Mouse (Mus musculus) heart, adult 2 months (tissue): Measurements from ENCODE around the gene Angptl1.

Experiments
- CTCF ChIP-seq: fragments of 200-600 bp; IDR thresholded peaks from 2 replicates; pipeline ENCODE4 v1.8.1; 2022; ENCODE audit warnings: antibody characterized with exemption, mild to moderate bottlenecking, moderate library complexity
- POLR2A ChIP-seq: fragments of 200-500 bp; IDR thresholded peaks from 2 replicates; pipeline ENCODE4 v1.6.1; 2011; ENCODE audit warnings: mild to moderate bottlenecking, low read depth, low read length, control low read depth; ENCODE audit not compliant: insufficient read depth

DNA sequence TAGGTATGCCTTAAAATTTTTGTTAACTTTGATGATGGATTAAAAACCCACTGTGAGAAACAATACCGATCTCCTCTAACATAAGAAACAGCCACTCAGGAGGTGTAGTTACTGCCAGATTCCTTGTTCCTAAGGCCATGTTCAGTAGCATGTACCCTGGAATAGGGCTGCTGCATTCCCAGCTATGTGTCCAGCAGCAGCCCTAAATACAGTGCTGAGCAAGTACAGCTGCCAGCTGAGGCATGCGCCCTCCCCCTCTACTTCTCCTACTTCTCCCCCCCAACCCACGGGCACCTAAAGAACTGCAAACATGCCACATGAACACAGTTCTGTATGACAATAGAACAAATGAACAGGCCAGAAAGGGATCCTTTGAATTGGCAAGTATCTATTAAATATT is 25.4 kb downstream of the Angptl1 start:
- TF ChIP-seq CTCF (no peak), POLR2A (no peak)
